Mouse (Mus musculus): ENCODE measurements around the gene Nxnl2.

DNA sequence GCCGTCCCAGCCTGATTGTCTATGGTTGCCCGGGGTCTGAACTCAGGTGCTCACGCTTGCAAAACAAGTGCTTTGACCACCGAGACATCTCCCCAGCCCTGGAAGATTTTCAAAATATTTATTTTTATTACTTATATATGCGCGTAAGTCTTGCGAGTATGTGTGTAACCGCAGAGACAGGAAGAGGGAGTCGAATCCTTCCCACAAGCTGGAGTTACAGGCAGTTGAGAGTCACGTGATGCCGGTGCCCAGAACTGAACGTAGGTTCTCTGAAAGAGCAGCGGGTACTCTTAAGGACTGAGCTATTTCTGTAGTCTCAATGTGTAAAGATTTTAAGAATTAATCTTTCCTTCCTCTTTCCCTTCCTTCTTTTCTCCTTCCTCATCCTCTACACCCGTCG, 23.1 kb downstream of the Nxnl2 start:
- no peak for TF ChIP-seq MAX (IDR thresholded peaks at IDR 0.05; ENCODE audit: low read depth)
- TF ChIP-seq POLR2A (IDR thresholded peaks at IDR 0.05; ENCODE audit: insufficient read length, low read depth): no peak
- TF ChIP-seq MYOG (IDR thresholded peaks at IDR 0.05; ENCODE audit: control insufficient read depth in 1 of 3, insufficient read depth in 1 of 3, insufficient read length in 2 of 3, low read depth in 2 of 3): no peak

All from myocyte (in vitro differentiated cells).